Comparison of ENCODE assay signal across 9 mouse cellular contexts in genomic region chr2:164006932-164007331, GRCm38 (mm10). TPM values are rescaled to one million over a fixed set of nuclear protein-coding genes. Genes with fewer than 3 reads are reported as not detected.
DNase-seq lines count a peak whose midpoint lies in the region; TF ChIP-seq lines count a peak whose summit lies in the region.
"Had no signal": no experiment of that assay in that cellular context is flagged by ENCODE, and none has a peak within 500 bp of the region (broad histone marks: within the 10 kb centered on the region; RNA-seq: fewer than 3 reads in every experiment).

No protein-coding gene starts in this region.

- peak; percentile 67 for DNase-seq in liver, adult 2 months (ENCODE audit: extremely low read depth, low read depth, low spot score)
- DNase-seq in liver, result no peak
- DNase-seq in heart, adult 9 months (ENCODE audit: low spot score in 2 of 2), result peak; percentile 30 to 32
- DNase-seq in kidney, postnatal 4 days, result peak; percentile 32 to 60
- DNase-seq in cerebellum, adult 9-11 months, result no peak
- DNase-seq in cerebellum, postnatal 25 days, result no peak
- DNase-seq in layer of hippocampus, adult 8-10 months (ENCODE audit: low spot score in 2 of 2), result no peak

- H3K79me2 ChIP-seq in liver, adult 2 months (ENCODE audit: control insufficient read depth, insufficient read depth, low read length), result peaks cover 34% of the 10 kb centered on the region; the same call in 1 of the 2 replicates

- no peak for TF ChIP-seq POLR2A in liver, adult 2 months (IDR thresholded peaks at IDR 0.05; ENCODE audit: extremely low read depth, insufficient read depth, low read length)
- no peak for TF ChIP-seq POLR2A in small intestine, adult 2 months (IDR thresholded peaks at IDR 0.05; ENCODE audit: low read depth, low read length)

- TF ChIP-seq CTCF in liver, adult 2 months (IDR thresholded peaks at IDR 0.05; ENCODE audit: low read depth, low read length), result no peak
- TF ChIP-seq CTCF in small intestine, adult 2 months (IDR thresholded peaks at IDR 0.05; ENCODE audit: extremely low read depth, insufficient read length, insufficient replicate concordance, low read depth, low read length), result no peak

- no peak overlapping the region for H3K9ac ChIP-seq in liver, adult 2 months (ENCODE audit: low read depth, low read length)
- H3K9ac ChIP-seq: liver, embryonic 14.5 days had no signal

- no peaks in the 10 kb centered on the region for H3K27me3 ChIP-seq in liver, adult 2 months (ENCODE audit: control insufficient read depth, insufficient read depth, low read length)
- H3K27me3 ChIP-seq in small intestine, adult 2 months (ENCODE audit: control insufficient read depth, insufficient read depth, low read length), result no peaks in the 10 kb centered on the region

- peaks cover 13% of the 10 kb centered on the region for H3K4me1 ChIP-seq in liver, adult 2 months (ENCODE audit: control insufficient read depth, insufficient read depth, low read length)
- peaks cover 28% of the 10 kb centered on the region for H3K4me1 ChIP-seq in small intestine, adult 2 months (ENCODE audit: control insufficient read depth, insufficient read depth, insufficient read length, low read length)

- H3K36me3 ChIP-seq in liver, adult 2 months (ENCODE audit: control insufficient read depth, insufficient read depth, low read length), result peaks cover 3% of the 10 kb centered on the region; the same call in 1 of the 2 replicates
- H3K36me3 ChIP-seq in small intestine, adult 2 months (ENCODE audit: control insufficient read depth, insufficient read depth, low read length), result peaks cover 7% of the 10 kb centered on the region

- H3K27ac ChIP-seq in liver, adult 2 months (replicated peaks; ENCODE audit: insufficient read depth, low read depth, low read length), result no peak overlapping the region
- H3K27ac ChIP-seq in small intestine, adult 2 months (ENCODE audit: insufficient read depth, low read depth, low read length), result 0 out of 2 replicates have a peak overlapping the region, but pooled peaks have one; percentile 62
- H3K27ac ChIP-seq: liver, embryonic 14.5 days had no signal

- H3K4me3 ChIP-seq in liver, adult 2 months (ENCODE audit: insufficient read depth, low read depth, low read length), result no peak overlapping the region
- H3K4me3 ChIP-seq in small intestine, adult 2 months (ENCODE audit: low read depth, low read length), result peak overlapping the region; percentile 51

- 48% methylated on average over 10 of the region's 10 CpGs for WGBS in liver, adult 2 months
- WGBS in small intestine, adult 2 months, result 22% methylated on average over 10 of the region's 10 CpGs

RNA-seq across cellular contexts. Expression of gene Ywhab, which starts 12.2 kb away (rescaled TPM):
- 36.3 and 42.6 TPM in 2 replicates for total RNA-seq in liver, adult 2 months (2014; rRNA removed)
- polyA plus RNA-seq in liver, adult 2 months (2012; rRNA removed), result 16.9 and 17.2 TPM in 2 replicates
- polyA plus RNA-seq in small intestine, adult 2 months (2012; rRNA removed), result 12.1 and 25.8 TPM in 2 replicates
- total RNA-seq in layer of hippocampus, adult 8-10 months (2022), result 100 to 1,000 TPM; 458 to 531 (median 484) TPM

RNA-seq across cellular contexts. Expression of gene Pabpc1l, which starts 18.3 kb away (rescaled TPM):
- total RNA-seq in liver, adult 2 months (2014; rRNA removed), result under 0.01 TPM in 1 of 2 replicates, not detected in the other
- polyA plus RNA-seq in liver, adult 2 months (2012; rRNA removed), result not detected in 2 replicates
- 0.10 and 0.18 TPM in 2 replicates for polyA plus RNA-seq in small intestine, adult 2 months (2012; rRNA removed)
- total RNA-seq in layer of hippocampus, adult 8-10 months (2022), result 1 to 10 TPM in 1 of 4 experiments, under 1 TPM in 3; 0.45 to 1.5 (median 0.87) TPM

Comparison
In these comparisons a context has a peak if more than half of its experiments do, and no peak if none do; other contexts are left out.
1. DNase-seq: peak in liver, adult 2 months (single experiment), heart, adult 9 months (2 of 2) and kidney, postnatal 4 days (2 of 2); none in liver (single experiment), cerebellum, adult 9-11 months (single experiment), cerebellum, postnatal 25 days (0 of 2) and layer of hippocampus, adult 8-10 months (0 of 2).
2. RNA of gene Ywhab, which starts 12.2 kb away (total RNA-seq): 458 to 531 TPM in layer of hippocampus, adult 8-10 months; 36.3 to 42.6 TPM in liver, adult 2 months; every median in the first group is over 10 times any median in the second.